Mouse (Mus musculus): ENCODE data around the gene D230025D16Rik. TPM values are rescaled to one million over a fixed set of nuclear protein-coding genes. Genes with fewer than 3 reads are reported as not detected.

Gene D230025D16Rik
- total RNA-seq (2023), result 10 to 100 TPM; 20.0 to 24.8 TPM

GRCm38 (mm10) chr8:105224413-105225271 lies at the start of gene D230025D16Rik:
Gene D230025D16Rik, plus strand, starts transcription at chr8:105225145.

GRCm38 (mm10) chr8:105254966-105255350 lies 30.0 kb downstream of the D230025D16Rik start, which contains the start of gene B3gnt9:
Gene B3gnt9, minus strand, starts transcription at chr8:105255153.

GRCm38 (mm10) chr8:105264024-105264982 lies 39.4 kb downstream of the D230025D16Rik start, which contains the start of the genes Tradd and Fbxl8:
Gene Tradd, minus strand, starts transcription at chr8:105264609.
Gene Fbxl8, plus strand, starts transcription at chr8:105264648.

GRCm38 (mm10) chr8:105269461-105269947 lies 44.6 kb downstream of the D230025D16Rik start, which contains the start of gene Hsf4:
Gene Hsf4, plus strand, starts transcription at chr8:105269801.

GRCm38 (mm10) chr8:105275840-105276239 lies 50.9 kb downstream of the D230025D16Rik start, which contains the start of gene Nol3:
Gene Nol3, plus strand, starts transcription at chr8:105276140.

GRCm38 (mm10) chr8:105289805-105290460 lies 65.0 kb downstream of the D230025D16Rik start, which contains the start of gene 4931428F04Rik:
Gene 4931428F04Rik, minus strand, starts transcription at chr8:105289864.

GRCm38 (mm10) chr8:105295895-105296573 lies 71.1 kb downstream of the D230025D16Rik start, which contains the start of gene Exoc3l:
Gene Exoc3l, minus strand, starts transcription at chr8:105296101.

GRCm38 (mm10) chr8:105297511-105298192 lies 72.7 kb downstream of the D230025D16Rik start, which contains the start of gene E2f4:
Gene E2f4, plus strand, starts transcription at chr8:105297663.

Other genes starting within 250 kb of the D230025D16Rik start
- not detected for gene Ces2h, start 224.3 kb upstream of the D230025D16Rik start, total RNA-seq (2023)
- gene Ces3a, start 176.5 kb upstream of the D230025D16Rik start, total RNA-seq (2023), result not detected
- not detected for gene Ces3b, start 141.4 kb upstream of the D230025D16Rik start, total RNA-seq (2023)
- gene Ces4a, start 93.3 kb upstream of the D230025D16Rik start, total RNA-seq (2023), result not detected
- 10 to 100 TPM; 96.5 to 98.2 TPM for gene Cbfb, start 54.5 kb upstream of the D230025D16Rik start, total RNA-seq (2023)
- 1 to 10 TPM; 1.1 to 1.7 TPM for gene B3gnt9, start 30.0 kb downstream of the D230025D16Rik start, total RNA-seq (2023)
- gene Tradd, start 39.5 kb downstream of the D230025D16Rik start, total RNA-seq (2023), result 10 to 100 TPM; 25.4 to 28.9 TPM
- gene Fbxl8, start 39.5 kb downstream of the D230025D16Rik start, total RNA-seq (2023), result 10 to 100 TPM in 1 of 2 experiments, 1 to 10 TPM in 1; 9.8 to 11.9 TPM
- gene Hsf4, start 44.7 kb downstream of the D230025D16Rik start, total RNA-seq (2023), result under 1 TPM in 1 of 2 experiments, not detected in 1; 0.59 TPM
- gene Nol3, start 51.0 kb downstream of the D230025D16Rik start, total RNA-seq (2023), result not detected
- 1 to 10 TPM; 5.4 to 5.9 TPM for gene 4931428F04Rik, start 64.7 kb downstream of the D230025D16Rik start, total RNA-seq (2023)
- gene Exoc3l, start 71.0 kb downstream of the D230025D16Rik start, total RNA-seq (2023), result 1 to 10 TPM; 1.3 to 2.1 TPM
- 10 to 100 TPM; 96.4 to 98.1 TPM for gene E2f4, start 72.5 kb downstream of the D230025D16Rik start, total RNA-seq (2023)
- 1 to 10 TPM; 3.6 to 5.5 TPM for gene Elmo3, start 80.5 kb downstream of the D230025D16Rik start, total RNA-seq (2023)
- 10 to 100 TPM in 1 of 2 experiments, 1 to 10 TPM in 1; 5.4 to 13.3 TPM for gene Lrrc29, start 101.1 kb downstream of the D230025D16Rik start, total RNA-seq (2023)
- gene Tmem208, start 101.2 kb downstream of the D230025D16Rik start, total RNA-seq (2023), result 10 to 100 TPM; 28.9 to 33.3 TPM
- 10 to 100 TPM; 39.5 to 39.7 TPM for gene Fhod1, start 122.8 kb downstream of the D230025D16Rik start, total RNA-seq (2023)
- gene Slc9a5, start 123.7 kb downstream of the D230025D16Rik start, total RNA-seq (2023), result 1 to 10 TPM in 1 of 2 experiments, under 1 TPM in 1; 0.89 to 1.5 TPM
- not detected for gene Plekhg4, start 148.1 kb downstream of the D230025D16Rik start, total RNA-seq (2023)
- not detected for gene Kctd19, start 188.4 kb downstream of the D230025D16Rik start, total RNA-seq (2023)
- gene Lrrc36, start 188.4 kb downstream of the D230025D16Rik start, total RNA-seq (2023), result not detected
- gene Tppp3, start 246.4 kb downstream of the D230025D16Rik start, total RNA-seq (2023), result 1 to 10 TPM in 1 of 2 experiments, under 1 TPM in 1; 0.56 to 1.3 TPM